7 mouse cellular contexts compared by ENCODE assay signal in genomic region chr17:56626260-56626659, GRCm38 (mm10). TPM values are rescaled to one million over a fixed set of nuclear protein-coding genes. Genes with fewer than 3 reads are reported as not detected.
A peak's percentile ranks its signal among the peaks of the same experiment; 100 is the strongest.
DNase-seq lines count a peak whose midpoint lies in the region; ATAC-seq and TF ChIP-seq lines count a peak whose summit lies in the region.

No protein-coding gene starts in this region.

- WGBS in limb, embryonic 12.5 days, result under 1% methylated on average over 32 of the region's 32 CpGs
- under 1% methylated on average over 32 of the region's 32 CpGs for WGBS in stomach, embryonic 14.5 days

- intact Hi-C loops in left cerebral cortex, postnatal 14 days (cut with DNase I), result loop anchor here (2.0 kb wide), 1 partner anchor 43 kb away; no protein-coding TSS in a partner anchor

- DNase-seq in spleen, adult 12 weeks (ENCODE audit: low spot score), result peak; percentile 14
- no peak for DNase-seq in spleen, postnatal 10 days (ENCODE audit: low spot score in 2 of 2)
- DNase-seq in left cerebral cortex, postnatal 14 days (ENCODE audit: low spot score in 2 of 2), result no peak
- no peak for DNase-seq in adrenal gland, adult 2 months

- TF ChIP-seq CTCF in embryonic fibroblast, embryonic 13.5 days (IDR thresholded peaks at IDR 0.05; ENCODE audit: borderline replicate concordance, insufficient read depth, low read length), result no peak

- ATAC-seq in limb, embryonic 12.5 days (ENCODE audit: insufficient number of reproducible peaks, insufficient read depth, low FRiP score, low TSS enrichment, low read depth), result no peak; the same call in 1 of the 2 replicates
- peak; percentile 0; the same call in 1 of the 2 replicates for ATAC-seq in stomach, embryonic 14.5 days (ENCODE audit: insufficient number of reproducible peaks, insufficient read depth, low FRiP score, low read depth)

- H3K27ac ChIP-seq in embryonic fibroblast, embryonic 13.5 days (ENCODE audit: insufficient read depth, low read length), result peak overlapping the region; percentile 87
- peak overlapping the region; percentile 80 for H3K27ac ChIP-seq in limb, embryonic 12.5 days
- H3K27ac ChIP-seq in stomach, embryonic 14.5 days (ENCODE audit: low read length), result peak overlapping the region; percentile 89

- peak overlapping the region; percentile 90 for H3K9ac ChIP-seq in limb, embryonic 12.5 days (replicated peaks)
- peak overlapping the region; percentile 87 for H3K9ac ChIP-seq in stomach, embryonic 14.5 days (replicated peaks; ENCODE audit: low read depth, low read length)

- H3K4me3 ChIP-seq in embryonic fibroblast, embryonic 13.5 days (ENCODE audit: insufficient read depth, low read length), result peak overlapping the region; percentile 98
- H3K4me3 ChIP-seq in limb, embryonic 12.5 days (replicated peaks), result peak overlapping the region; percentile 94
- peak overlapping the region; percentile 85 for H3K4me3 ChIP-seq in stomach, embryonic 14.5 days (ENCODE audit: low read depth, low read length)

- no peaks in the 10 kb centered on the region for H3K9me3 ChIP-seq in limb, embryonic 12.5 days
- no peaks in the 10 kb centered on the region for H3K9me3 ChIP-seq in stomach, embryonic 14.5 days (ENCODE audit: control insufficient read depth, low read depth, low read length)

- no peaks in the 10 kb centered on the region for H3K27me3 ChIP-seq in limb, embryonic 12.5 days
- H3K27me3 ChIP-seq in stomach, embryonic 14.5 days (ENCODE audit: control insufficient read depth, insufficient read depth, low read length), result no peaks in the 10 kb centered on the region

- H3K36me3 ChIP-seq in limb, embryonic 12.5 days, result peaks cover 33% of the 10 kb centered on the region
- H3K36me3 ChIP-seq in stomach, embryonic 14.5 days (ENCODE audit: control insufficient read depth, insufficient read depth, low read length), result peaks cover 14% of the 10 kb centered on the region; the same call in 1 of the 2 replicates

- TF ChIP-seq POLR2A in embryonic fibroblast, embryonic 13.5 days (IDR thresholded peaks at IDR 0.05; ENCODE audit: low read depth, low read length), result peak; percentile 31

- H3K4me2 ChIP-seq in limb, embryonic 12.5 days, result peak overlapping the region; percentile 86
- peak overlapping the region; percentile 98 for H3K4me2 ChIP-seq in stomach, embryonic 14.5 days (replicated peaks; ENCODE audit: low read depth, low read length)

- H3K4me1 ChIP-seq in embryonic fibroblast, embryonic 13.5 days (ENCODE audit: control insufficient read depth, insufficient read depth, low read length), result 0 out of 2 replicates have a peak, but pooled peaks cover 8% of the 10 kb centered on the region
- peaks cover 19% of the 10 kb centered on the region for H3K4me1 ChIP-seq in limb, embryonic 12.5 days (replicated peaks)
- peaks cover 13% of the 10 kb centered on the region for H3K4me1 ChIP-seq in stomach, embryonic 14.5 days (ENCODE audit: control insufficient read depth, insufficient read depth, low read length)

RNA-seq across cellular contexts. Expression of gene Lonp1, which starts 0.4 kb away (rescaled TPM):
- 84.6 and 91.7 TPM in 2 replicates for polyA plus RNA-seq in embryonic fibroblast, embryonic 13.5 days (2011; ENCODE audit: insufficient read length, low read depth, missing spikeins)
- 65.1 and 67.0 TPM in 2 replicates for polyA plus RNA-seq in limb, embryonic 12.5 days (2016; fragmentation: Nextera tagmentation; extraction: Ambion mirVana)
- 49.3 and 51.3 TPM in 2 replicates for polyA plus RNA-seq in stomach, embryonic 14.5 days (2014; fragmentation: Nextera tagmentation; extraction: Ambion mirVana)
- 10 to 100 TPM; 65.6 to 66.7 TPM for total RNA-seq in left cerebral cortex, postnatal 14 days (2021)
- 100 to 1,000 TPM; 549 to 571 TPM for total RNA-seq in adrenal gland, adult 2 months (2021)
- polyA plus RNA-seq in adrenal gland, adult 2 months (2012; rRNA removed), result 447 and 560 TPM in 2 replicates

RNA-seq across cellular contexts. Expression of gene Catsperd, which starts 1.7 kb away (rescaled TPM):
- polyA plus RNA-seq in embryonic fibroblast, embryonic 13.5 days (2011; ENCODE audit: insufficient read length, low read depth, missing spikeins), result 0.38 and 0.56 TPM in 2 replicates
- polyA plus RNA-seq in limb, embryonic 12.5 days (2016; fragmentation: Nextera tagmentation; extraction: Ambion mirVana), result 0.92 and 1.3 TPM in 2 replicates
- polyA plus RNA-seq in stomach, embryonic 14.5 days (2014; fragmentation: Nextera tagmentation; extraction: Ambion mirVana), result 0.46 and 0.73 TPM in 2 replicates
- under 1 TPM; 0.49 to 0.62 TPM for total RNA-seq in left cerebral cortex, postnatal 14 days (2021)
- 1 to 10 TPM; 1.1 to 6.6 TPM for total RNA-seq in adrenal gland, adult 2 months (2021)
- 1.4 and 1.9 TPM in 2 replicates for polyA plus RNA-seq in adrenal gland, adult 2 months (2012; rRNA removed)

RNA-seq across cellular contexts. Expression of gene Rpl36, which starts 13.0 kb away (rescaled TPM):
- 200 and 331 TPM in 2 replicates for polyA plus RNA-seq in embryonic fibroblast, embryonic 13.5 days (2011; ENCODE audit: insufficient read length, low read depth, missing spikeins)
- 1,768 and 1,771 TPM in 2 replicates for polyA plus RNA-seq in limb, embryonic 12.5 days (2016; fragmentation: Nextera tagmentation; extraction: Ambion mirVana)
- 2,224 and 2,447 TPM in 2 replicates for polyA plus RNA-seq in stomach, embryonic 14.5 days (2014; fragmentation: Nextera tagmentation; extraction: Ambion mirVana)
- total RNA-seq in left cerebral cortex, postnatal 14 days (2021), result 100 to 1,000 TPM; 342 to 390 TPM
- total RNA-seq in adrenal gland, adult 2 months (2021), result 100 to 1,000 TPM; 720 to 828 TPM
- 1,273 and 1,721 TPM in 2 replicates for polyA plus RNA-seq in adrenal gland, adult 2 months (2012; rRNA removed)

RNA-seq across cellular contexts. Expression of gene 2410015M20Rik, which starts 16.7 kb away (rescaled TPM):
- 134 and 146 TPM in 2 replicates for polyA plus RNA-seq in embryonic fibroblast, embryonic 13.5 days (2011; ENCODE audit: insufficient read length, low read depth, missing spikeins)
- polyA plus RNA-seq in limb, embryonic 12.5 days (2016; fragmentation: Nextera tagmentation; extraction: Ambion mirVana), result 211 and 216 TPM in 2 replicates
- 259 and 261 TPM in 2 replicates for polyA plus RNA-seq in stomach, embryonic 14.5 days (2014; fragmentation: Nextera tagmentation; extraction: Ambion mirVana)
- 100 to 1,000 TPM; 168 to 176 TPM for total RNA-seq in left cerebral cortex, postnatal 14 days (2021)
- 100 to 1,000 TPM; 317 to 361 TPM for total RNA-seq in adrenal gland, adult 2 months (2021)
- polyA plus RNA-seq in adrenal gland, adult 2 months (2012; rRNA removed), result 98.0 and 117 TPM in 2 replicates

RNA-seq across cellular contexts. Expression of gene Safb, which starts 41.6 kb away (rescaled TPM):
- polyA plus RNA-seq in embryonic fibroblast, embryonic 13.5 days (2011; ENCODE audit: insufficient read length, low read depth, missing spikeins), result 67.2 and 76.1 TPM in 2 replicates
- polyA plus RNA-seq in limb, embryonic 12.5 days (2016; fragmentation: Nextera tagmentation; extraction: Ambion mirVana), result 151 and 156 TPM in 2 replicates
- 75.4 and 86.5 TPM in 2 replicates for polyA plus RNA-seq in stomach, embryonic 14.5 days (2014; fragmentation: Nextera tagmentation; extraction: Ambion mirVana)
- 100 to 1,000 TPM; 136 to 137 TPM for total RNA-seq in left cerebral cortex, postnatal 14 days (2021)
- total RNA-seq in adrenal gland, adult 2 months (2021), result 100 to 1,000 TPM in 1 of 2 experiments, 10 to 100 TPM in 1; 87.4 to 126 TPM
- polyA plus RNA-seq in adrenal gland, adult 2 months (2012; rRNA removed), result 77.8 and 121 TPM in 2 replicates
